Mouse (Mus musculus) myocyte (in vitro differentiated cells): Measurements from ENCODE around the gene Hmga2.

Experiments used
- CEBPB ChIP-seq: IDR thresholded peaks from 2 replicates; pipeline ENCODE4 v1.6.1; 2011; ENCODE audit warnings: mild to moderate bottlenecking, moderate library complexity; ENCODE audit not compliant: poor library complexity, insufficient read depth, severe bottlenecking
- E2F4 ChIP-seq: IDR thresholded peaks from one replicate; pipeline ENCODE4 v1.6.1; 2011; ENCODE audit warnings: mild to moderate bottlenecking, control low read depth, moderate library complexity; ENCODE audit not compliant: insufficient read depth
- MAX ChIP-seq: IDR thresholded peaks from one replicate; pipeline ENCODE4 v1.6.1; 2011; ENCODE audit warnings: low read depth, mild to moderate bottlenecking, control low read depth
- MYOD1 ChIP-seq, 3 experiments: IDR thresholded peaks; one replicate each; pipeline ENCODE4 v1.6.1; 2011; ENCODE audit warnings: control low read depth in 2 of 3, low read depth in 2 of 3, mild to moderate bottlenecking in 2 of 3, moderate library complexity in 1 of 3; ENCODE audit not compliant: insufficient read length in 2 of 3, control insufficient read depth in 1 of 3
- MYOG ChIP-seq, 3 experiments: IDR thresholded peaks; one replicate each; pipeline ENCODE4 v1.6.1; 2011; ENCODE audit warnings: control low read depth in 2 of 3, low read depth in 2 of 3, mild to moderate bottlenecking in 2 of 3; ENCODE audit not compliant: insufficient read length in 2 of 3, control insufficient read depth in 1 of 3, insufficient read depth in 1 of 3
- POLR2A ChIP-seq: IDR thresholded peaks from one replicate; pipeline ENCODE4 v1.6.1; 2011; ENCODE audit warnings: low read depth, mild to moderate bottlenecking, control low read depth, moderate library complexity; ENCODE audit not compliant: insufficient read length
- POLR2AphosphoS2 ChIP-seq: IDR thresholded peaks from one replicate; pipeline ENCODE4 v1.6.1; 2011; ENCODE audit warnings: low read depth, control low read depth; ENCODE audit not compliant: insufficient read length
- REST ChIP-seq: IDR thresholded peaks from one replicate; pipeline ENCODE4 v1.6.1; 2011; ENCODE audit warnings: mild to moderate bottlenecking, control low read depth, moderate library complexity; ENCODE audit not compliant: insufficient read depth, insufficient read length
- SRF ChIP-seq: IDR thresholded peaks from one replicate; pipeline ENCODE4 v1.6.1; 2011; ENCODE audit warnings: low read depth; ENCODE audit not compliant: control insufficient read depth, insufficient read length
- TCF12 ChIP-seq: IDR thresholded peaks from one replicate; pipeline ENCODE4 v1.6.1; 2011; ENCODE audit warnings: mild to moderate bottlenecking, control low read depth; ENCODE audit not compliant: poor library complexity, insufficient read depth, severe bottlenecking
- TCF3 ChIP-seq: IDR thresholded peaks from one replicate; pipeline ENCODE4 v1.6.1; 2011; ENCODE audit warnings: low read depth, control low read depth; ENCODE audit not compliant: insufficient read length
- USF1 ChIP-seq: IDR thresholded peaks from one replicate; pipeline ENCODE4 v1.6.1; 2011; ENCODE audit warnings: low read depth, mild to moderate bottlenecking, control low read depth, moderate library complexity

- TF ChIP-seq TCF12 (no peak), CEBPB (no peak), POLR2A (no peak), MYOG (IDR thresholded peaks at IDR 0.05; ENCODE audit: control insufficient read depth in 1 of 3, insufficient read depth in 1 of 3, insufficient read length in 2 of 3, low read depth in 2 of 3) (no peak), POLR2AphosphoS2 (no peak), USF1 (no peak), MAX (no peak), REST (no peak), E2F4 (no peak), MYOD1 (IDR thresholded peaks at IDR 0.05; ENCODE audit: control insufficient read depth in 1 of 3, insufficient read length in 2 of 3, low read depth in 2 of 3) (no peak), SRF (no peak), TCF3 (no peak)
Measured at GRCm38 (mm10) chr10:120327946-120328345, 148.3 kb downstream of the Hmga2 start.
